Mouse (Mus musculus) spleen, adult 2 months (tissue): Measurements from ENCODE around the gene 9130023H24Rik. TPM values are rescaled to one million over a fixed set of nuclear protein-coding genes. Genes with fewer than 3 reads are reported as not detected.

Experiments
- DNase-seq, 2 experiments: peaks; one replicate each; pipeline versions ENCODE4 v3.0.0 to v3.0.0-alpha.2; 2012 to 2021; ENCODE audit warnings: low spot score in 2 of 2, low read depth in 1 of 2
- H3K27ac ChIP-seq: fragments of 200-500 bp; 2 replicates; pipeline ENCODE4 v1.5.1; 2012; ENCODE audit warnings: low read length, inconsistent platforms; ENCODE audit not compliant: insufficient read depth
- H3K27me3 ChIP-seq: fragments of 200-500 bp; 2 replicates; pipeline ENCODE4 v1.6.1; 2012; ENCODE audit warnings: mild to moderate bottlenecking, moderate library complexity, low read length, inconsistent platforms; ENCODE audit not compliant: control insufficient read depth, insufficient read depth
- H3K36me3 ChIP-seq: fragments of 200-500 bp; 2 replicates; pipeline ENCODE4 v1.6.1; 2012; ENCODE audit warnings: mild to moderate bottlenecking, low read length, inconsistent platforms; ENCODE audit not compliant: control insufficient read depth, insufficient read depth
- H3K4me1 ChIP-seq: fragments of 200-500 bp; 2 replicates; pipeline ENCODE4 v1.6.1; 2011; ENCODE audit warnings: inconsistent platforms; ENCODE audit not compliant: control insufficient read depth, insufficient read depth, insufficient read length
- H3K4me3 ChIP-seq: fragments of 200-500 bp; 2 replicates; pipeline ENCODE4 v1.5.1; 2011; ENCODE audit warnings: mild to moderate bottlenecking, inconsistent platforms; ENCODE audit not compliant: insufficient read depth, insufficient read length; ENCODE audit errors: extremely low read depth
- CTCF ChIP-seq: fragments of 200-500 bp; IDR thresholded peaks from 2 replicates; pipeline ENCODE4 v1.5.1; 2011; ENCODE audit warnings: mild to moderate bottlenecking, inconsistent platforms; ENCODE audit not compliant: insufficient read depth, insufficient read length, insufficient replicate concordance; ENCODE audit errors: extremely low read depth
- POLR2A ChIP-seq: fragments of 200-500 bp; IDR thresholded peaks from 2 replicates; pipeline ENCODE4 v1.6.1; 2011; ENCODE audit warnings: low read depth, low read length, inconsistent platforms
- WGBS: fragments of 180-500 bp; shearing (Covaris S2); methylation state at CpG from one replicate; pipeline ENCODE4 v1.1.7; 2018; 5-methylcytosine and 5-hydroxymethylcytosine counted together
- polyA plus RNA-seq: library from polyadenylated mRNA; depleted of rRNA; stranded (reverse); fragments of >200 nt; gene quantifications from 2 replicates; pipeline ENCODE4 v1.2.3, GENCODE M21; 2012; rRNA removed

The 9130023H24Rik gene
- polyA plus RNA-seq, 1 experiment, result 1.4 TPM

DNA sequence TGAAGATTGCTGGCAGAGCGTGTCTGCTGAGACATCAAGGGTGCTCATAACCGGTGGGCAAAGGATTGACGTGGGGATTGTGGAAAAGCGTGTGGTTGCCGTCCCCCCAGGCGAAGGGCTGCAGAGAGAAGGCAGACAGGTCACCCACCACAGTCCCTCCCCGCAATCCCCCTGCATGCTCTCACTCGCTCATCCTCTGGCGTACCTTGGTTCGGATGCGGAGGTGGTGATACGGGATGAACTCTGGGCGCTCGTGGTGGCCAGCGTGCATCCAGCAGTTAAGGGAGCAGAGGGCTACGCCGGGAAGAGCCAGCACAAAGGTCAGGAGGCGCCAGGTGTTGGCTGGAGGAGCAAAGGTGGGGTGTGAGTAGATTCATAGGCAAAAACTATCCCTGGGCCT lies 32.1 kb downstream of the 9130023H24Rik start:
- Histone ChIP-seq H3K36me3 (no peaks in the 10 kb centered on the region), H3K4me3 (no peak overlapping the region), H3K4me1 (no peaks in the 10 kb centered on the region; the same call in 1 of the 2 replicates), H3K27ac (no peak overlapping the region), H3K27me3 (no peaks in the 10 kb centered on the region)
- DNase-seq, result no peak
- TF ChIP-seq POLR2A, result no peak
- no peak for TF ChIP-seq CTCF
- 89% methylated on average over 18 of the region's 18 CpGs for WGBS

DNA sequence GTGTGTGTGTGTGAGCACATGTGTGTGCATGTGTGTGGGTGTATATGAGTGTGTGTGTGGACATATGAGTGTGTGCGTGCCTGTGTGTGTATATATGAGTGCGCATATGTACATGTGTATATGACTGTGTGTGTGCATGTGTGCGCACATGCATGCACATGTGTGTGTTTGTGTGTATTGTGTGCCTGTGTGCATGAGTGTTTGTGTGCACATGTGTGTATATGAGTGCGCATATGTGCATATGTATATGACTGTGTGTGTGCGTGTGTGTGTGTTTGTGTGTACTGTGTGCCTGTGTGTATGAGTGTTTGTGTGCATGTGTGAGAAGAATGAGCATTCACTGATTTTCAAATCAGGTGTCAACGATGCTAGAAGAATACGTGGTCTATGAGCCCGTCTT lies 33.7 kb downstream of the 9130023H24Rik start:
- H3K4me1 ChIP-seq, result no peaks in the 10 kb centered on the region; the same call in 1 of the 2 replicates
- no peaks in the 10 kb centered on the region for H3K36me3 ChIP-seq
- WGBS, result 93% methylated on average over 8 of the region's 8 CpGs

DNA sequence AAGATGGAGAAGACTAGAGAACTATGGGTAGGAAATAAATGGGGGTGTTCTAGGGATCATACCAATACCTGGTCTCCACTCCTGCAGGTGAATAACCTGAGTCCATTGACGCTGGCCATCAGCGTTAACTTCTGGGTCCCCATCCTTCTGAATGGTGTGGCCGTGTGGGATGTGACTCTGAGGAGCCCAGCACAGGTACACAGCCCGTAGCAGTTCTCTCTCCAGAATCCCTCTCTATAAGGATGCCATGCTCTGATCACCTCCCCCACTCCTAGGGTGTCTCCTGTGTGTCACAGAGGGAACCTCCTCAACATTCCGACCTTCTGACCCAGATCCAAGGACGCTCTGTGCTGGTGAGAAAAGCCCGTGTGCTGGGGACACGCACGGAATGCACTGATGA lies 34.8 kb downstream of the 9130023H24Rik start:
- DNase-seq, result no peak
- Histone ChIP-seq H3K27me3 (no peaks in the 10 kb centered on the region), H3K27ac (no peak overlapping the region), H3K4me1 (no peaks in the 10 kb centered on the region; the same call in 1 of the 2 replicates), H3K4me3 (no peak overlapping the region), H3K36me3 (no peaks in the 10 kb centered on the region)
- WGBS, result 93% methylated on average over 9 of the region's 9 CpGs
- TF ChIP-seq CTCF (no peak), POLR2A (no peak)

More for the DNA sequence above, 33.7 kb downstream of the 9130023H24Rik start:
- Histone ChIP-seq H3K27ac (no peak overlapping the region), H3K4me3 (no peak overlapping the region), H3K27me3 (no peaks in the 10 kb centered on the region)
- TF ChIP-seq POLR2A, result no peak
- no peak for TF ChIP-seq CTCF
- DNase-seq, result no peak

DNA sequence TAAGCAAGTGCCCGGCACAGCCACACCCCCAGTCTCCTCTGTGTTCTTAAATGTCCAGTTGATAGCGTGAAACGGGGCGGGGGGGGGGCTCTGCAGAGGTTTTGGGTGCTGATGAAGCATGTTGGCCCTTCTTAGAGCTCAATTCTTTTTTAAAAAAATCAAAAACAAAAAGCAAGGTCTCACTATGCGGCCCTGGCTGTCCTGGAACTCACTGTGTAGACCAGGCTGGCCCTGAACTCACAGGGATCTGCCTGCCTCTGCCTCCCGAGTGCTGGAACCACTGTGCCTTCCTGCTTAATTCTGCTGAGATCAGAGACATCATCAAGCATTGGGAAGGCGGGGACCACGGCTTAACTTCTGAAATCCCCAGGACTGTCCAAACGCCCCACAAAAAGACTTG lies 36.2 kb downstream of the 9130023H24Rik start:
- 92% methylated on average over 9 of the region's 9 CpGs for whole genome bisulfite sequencing
- DNase-seq, result no peak
- H3K36me3 ChIP-seq, result no peaks in the 10 kb centered on the region

More for the DNA sequence above, 36.2 kb downstream of the 9130023H24Rik start:
- Histone ChIP-seq H3K27ac (no peak overlapping the region), H3K4me3 (no peak overlapping the region), H3K4me1 (no peaks in the 10 kb centered on the region; the same call in 1 of the 2 replicates), H3K27me3 (no peaks in the 10 kb centered on the region)
- TF ChIP-seq CTCF, result no peak
- TF ChIP-seq POLR2A, result no peak

Other genes with a start within 250 kb of the 9130023H24Rik start
- 98.6 and 100 TPM in 2 replicates for gene Pycard, start 244.2 kb downstream of the 9130023H24Rik start, polyA plus RNA-seq
- gene Trim72, start 234.1 kb downstream of the 9130023H24Rik start, polyA plus RNA-seq, result 0.19 and 0.33 TPM in 2 replicates
- gene Itgam, start 175.4 kb downstream of the 9130023H24Rik start, polyA plus RNA-seq, result 11.1 and 26.4 TPM in 2 replicates
- gene Gm49368, start 175.3 kb downstream of the 9130023H24Rik start, polyA plus RNA-seq, result 0.40 and 0.61 TPM in 2 replicates
- gene Itgax, start 108.5 kb downstream of the 9130023H24Rik start, polyA plus RNA-seq, result 28.4 and 29.5 TPM in 2 replicates
- 50.9 and 61.3 TPM in 2 replicates for gene Itgad, start 83.7 kb downstream of the 9130023H24Rik start, polyA plus RNA-seq
- 14.6 and 17.6 TPM in 2 replicates for gene Cox6a2, start 31.6 kb downstream of the 9130023H24Rik start, polyA plus RNA-seq
- gene Armc5, start 689 bp downstream of the 9130023H24Rik start, polyA plus RNA-seq, result 32.9 and 47.1 TPM in 2 replicates
- 33.8 and 40.4 TPM in 2 replicates for gene Tgfb1i1, start 8.8 kb upstream of the 9130023H24Rik start, polyA plus RNA-seq
- gene Slc5a2, start 27.6 kb upstream of the 9130023H24Rik start, polyA plus RNA-seq, result 0.15 and 0.53 TPM in 2 replicates
- 32.6 and 41.0 TPM in 2 replicates for gene BC017158, start 60.1 kb upstream of the 9130023H24Rik start, polyA plus RNA-seq
- 20.8 and 21.6 TPM in 2 replicates for gene Rgs10, start 180.7 kb upstream of the 9130023H24Rik start, polyA plus RNA-seq
- gene Tial1, start 223.7 kb upstream of the 9130023H24Rik start, polyA plus RNA-seq, result 15.8 and 20.6 TPM in 2 replicates